Mouse (Mus musculus) embryonic facial prominence, embryonic 12.5 days (tissue): ENCODE measurements around the gene Uqcr10. TPM values are rescaled to one million over a fixed set of nuclear protein-coding genes. Genes with fewer than 3 reads are reported as not detected.
A peak's percentile ranks its signal among the peaks of the same experiment; 100 is the strongest.

Source experiments
- ATAC-seq: fragments of 200-750 bp; cut with Nextera tagmentation; 2 replicates; pipeline ENCODE4 v1.8.0; 2017; ENCODE audit not compliant: insufficient number of reproducible peaks, insufficient read depth, low FRiP score, low TSS enrichment
- H3K27ac ChIP-seq: fragments of 300-500 bp; sonication (generic); 2 replicates; pipeline ENCODE4 v1.5.1; 2016; ENCODE audit warnings: mild to moderate bottlenecking
- H3K27me3 ChIP-seq: fragments of 300-500 bp; sonication (generic); 2 replicates; pipeline ENCODE4 v1.6.1; 2016; ENCODE audit warnings: mild to moderate bottlenecking, moderate library complexity
- H3K36me3 ChIP-seq: fragments of 300-500 bp; sonication (generic); 2 replicates; pipeline ENCODE4 v1.6.1; 2016; ENCODE audit warnings: mild to moderate bottlenecking
- H3K4me1 ChIP-seq: fragments of 300-500 bp; sonication (generic); 2 replicates; pipeline ENCODE4 v1.6.1; 2016
- H3K4me2 ChIP-seq: fragments of 300-500 bp; sonication (generic); replicated peaks from 2 replicates; pipeline ENCODE4 v1.6.1; 2016; ENCODE audit warnings: mild to moderate bottlenecking, moderate library complexity
- H3K4me3 ChIP-seq: fragments of 300-500 bp; sonication (generic); 2 replicates; pipeline ENCODE4 v1.5.1; 2016; ENCODE audit warnings: mild to moderate bottlenecking
- H3K9ac ChIP-seq: fragments of 300-500 bp; sonication (generic); 2 replicates; pipeline ENCODE4 v1.6.1; 2016; ENCODE audit warnings: mild to moderate bottlenecking, moderate library complexity
- H3K9me3 ChIP-seq: fragments of 300-500 bp; sonication (generic); 2 replicates; pipeline ENCODE4 v1.6.1; 2016; ENCODE audit warnings: mild to moderate bottlenecking, moderate library complexity
- WGBS: fragments of 180-500 bp; shearing (Covaris S2); methylation state at CpG from one replicate; pipeline ENCODE4 v1.1.7; 2016; 5-methylcytosine and 5-hydroxymethylcytosine counted together
- polyA plus RNA-seq: library from polyadenylated mRNA; unstranded; fragments of >200 nt; fragmentation: Nextera tagmentation; extraction: Ambion mirVana; gene quantifications from 2 replicates; pipeline ENCODE4 v1.2.1, GENCODE M21; 2016

Uqcr10 gene
- polyA plus RNA-seq, 1 experiment from 2014 or later: 641 TPM

DNA sequence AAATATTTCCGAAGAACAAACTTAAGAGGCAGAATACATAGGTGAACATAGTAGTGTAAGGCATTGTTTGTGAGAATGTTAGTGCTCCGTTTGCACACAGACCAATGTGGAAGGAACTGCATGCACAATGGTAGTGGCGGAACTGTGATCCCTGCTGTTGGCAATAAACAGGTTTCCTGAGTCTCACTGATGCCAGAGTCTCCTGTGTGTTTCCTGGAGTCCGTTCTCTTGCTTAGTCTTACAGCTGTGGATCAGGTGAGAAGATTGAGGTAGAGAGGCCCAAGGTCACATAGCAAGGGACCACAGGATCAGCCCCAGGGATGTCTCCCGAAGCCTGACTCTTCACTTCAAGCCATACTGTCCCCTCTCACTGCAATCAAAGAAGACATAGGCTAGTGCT lies 18.6 kb downstream of the Uqcr10 start:
- no peak overlapping the region for H3K4me3 ChIP-seq
- no peaks in the 10 kb centered on the region for H3K4me1 ChIP-seq
- peaks cover 38% of the 10 kb centered on the region for H3K36me3 ChIP-seq
- no peak overlapping the region for H3K4me2 ChIP-seq
- H3K9ac ChIP-seq: no peak overlapping the region
- no peak overlapping the region for H3K27ac ChIP-seq
- WGBS: 85% methylated on average over 5 of the region's 5 CpGs
- no peaks in the 10 kb centered on the region for H3K27me3 ChIP-seq
- H3K9me3 ChIP-seq: no peaks in the 10 kb centered on the region
- no peak for ATAC-seq

DNA sequence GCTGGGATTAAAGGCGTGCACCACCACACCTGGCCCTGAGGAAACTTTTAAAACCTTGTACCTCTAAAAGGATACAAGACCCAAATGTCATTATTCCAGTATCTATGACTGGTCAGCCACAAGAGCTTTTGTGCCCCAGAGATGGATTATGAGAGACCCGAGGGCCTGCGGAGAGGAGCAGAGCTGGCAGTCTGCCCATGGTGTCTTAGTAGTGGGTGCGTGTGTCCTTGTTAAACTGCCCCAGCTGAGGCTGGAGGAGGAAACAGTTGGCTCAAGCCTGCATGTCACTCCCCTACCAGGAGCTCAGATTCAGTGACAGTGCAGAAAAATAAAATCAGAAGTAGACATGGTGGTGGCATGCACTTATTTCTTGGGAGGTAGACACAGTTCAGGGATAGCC lies 19.1 kb downstream of the Uqcr10 start:
- H3K4me2 ChIP-seq: no peak overlapping the region
- no peak overlapping the region for H3K9ac ChIP-seq
- no peak overlapping the region for H3K4me3 ChIP-seq
- H3K36me3 ChIP-seq: peaks cover 38% of the 10 kb centered on the region
- no peaks in the 10 kb centered on the region for H3K27me3 ChIP-seq
- ATAC-seq: no peak
- WGBS: 81% methylated on average over 4 of the region's 4 CpGs
- H3K4me1 ChIP-seq: 0 out of 2 replicates have a peak, but pooled peaks cover 2% of the 10 kb centered on the region
- H3K9me3 ChIP-seq: no peaks in the 10 kb centered on the region
- H3K27ac ChIP-seq: no peak overlapping the region

DNA sequence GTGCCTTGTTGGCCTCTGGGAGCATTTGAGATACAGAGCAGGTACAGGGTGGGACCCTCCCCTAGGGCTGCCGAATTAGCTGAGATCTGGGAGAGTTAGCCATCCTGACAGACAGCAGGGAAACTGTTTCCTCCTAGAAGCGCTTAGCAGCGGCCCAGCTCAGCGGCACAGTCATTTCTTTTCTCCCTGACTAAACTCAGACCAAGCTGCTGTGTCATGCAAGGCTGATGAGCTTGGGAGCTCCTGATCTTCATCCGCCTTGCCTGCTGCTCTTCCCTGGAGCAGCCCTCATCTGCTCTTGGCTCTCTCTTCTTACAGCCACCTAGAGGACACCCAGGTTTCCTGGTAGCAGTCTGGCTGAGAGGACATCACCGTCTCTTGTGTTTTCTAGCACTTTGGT lies 20.0 kb downstream of the Uqcr10 start:
- Histone ChIP-seq H3K27me3 (no peaks in the 10 kb centered on the region), H3K27ac (no peak overlapping the region), H3K4me1 (peaks cover 6% of the 10 kb centered on the region), H3K36me3 (peaks cover 46% of the 10 kb centered on the region), H3K4me2 (no peak overlapping the region), H3K9me3 (no peaks in the 10 kb centered on the region), H3K4me3 (no peak overlapping the region), H3K9ac (no peak overlapping the region)
- 78% methylated on average over 6 of the region's 6 CpGs for WGBS
- no peak for ATAC-seq

DNA sequence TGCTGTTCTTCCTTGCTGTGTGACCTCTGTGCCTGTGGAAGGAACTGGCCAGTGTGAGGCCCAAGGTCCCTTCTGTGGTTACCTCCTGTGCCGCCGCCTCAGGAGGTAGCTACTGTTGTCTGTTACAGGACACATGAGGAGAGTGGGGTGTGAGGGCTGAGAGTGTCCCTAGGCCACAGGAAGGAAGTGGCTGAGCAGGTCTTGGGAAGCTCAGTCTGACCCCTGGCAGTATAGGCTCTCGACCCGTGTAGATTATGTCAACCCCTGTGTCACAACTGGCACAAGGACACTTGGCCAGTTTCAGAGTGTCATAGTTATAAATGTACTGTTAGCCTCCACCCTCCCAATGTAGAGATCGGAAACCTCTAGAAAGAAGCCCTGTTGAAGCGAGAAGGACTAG lies 20.6 kb downstream of the Uqcr10 start:
- Histone ChIP-seq H3K4me1 (peaks cover 13% of the 10 kb centered on the region), H3K9ac (no peak overlapping the region), H3K36me3 (peaks cover 47% of the 10 kb centered on the region), H3K4me3 (no peak overlapping the region), H3K4me2 (no peak overlapping the region), H3K9me3 (no peaks in the 10 kb centered on the region), H3K27ac (no peak overlapping the region), H3K27me3 (no peaks in the 10 kb centered on the region)
- WGBS: 86% methylated on average over 6 of the region's 6 CpGs
- ATAC-seq: no peak

DNA sequence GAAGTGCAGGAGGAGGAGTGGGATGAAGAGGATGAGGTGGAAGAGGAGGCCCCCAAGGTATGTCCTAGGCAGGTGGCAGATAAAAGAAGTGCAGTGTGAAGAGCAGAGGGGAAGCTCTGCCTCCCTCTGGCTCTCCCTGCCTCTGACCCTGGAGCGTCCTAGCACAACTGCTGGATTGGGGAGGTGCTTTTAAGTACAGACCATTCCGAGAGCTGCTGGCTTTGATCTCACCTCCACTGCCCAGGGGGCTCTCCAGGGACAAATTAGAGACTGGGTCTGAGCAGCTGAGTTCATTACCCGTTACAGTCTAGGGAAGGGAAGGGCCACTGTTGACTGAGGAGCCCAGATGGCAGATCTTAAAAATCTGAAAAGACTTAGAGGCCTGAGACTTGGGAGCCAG lies 24.0 kb downstream of the Uqcr10 start:
- Histone ChIP-seq H3K4me3 (no peak overlapping the region), H3K36me3 (peaks cover 69% of the 10 kb centered on the region), H3K4me2 (no peak overlapping the region), H3K9me3 (no peaks in the 10 kb centered on the region), H3K9ac (no peak overlapping the region), H3K27me3 (no peaks in the 10 kb centered on the region), H3K27ac (0 out of 2 replicates have a peak overlapping the region, but pooled peaks have one; percentile 42), H3K4me1 (peaks cover 15% of the 10 kb centered on the region)
- WGBS: 31% methylated on average over 3 of the region's 3 CpGs
- no peak for ATAC-seq

DNA sequence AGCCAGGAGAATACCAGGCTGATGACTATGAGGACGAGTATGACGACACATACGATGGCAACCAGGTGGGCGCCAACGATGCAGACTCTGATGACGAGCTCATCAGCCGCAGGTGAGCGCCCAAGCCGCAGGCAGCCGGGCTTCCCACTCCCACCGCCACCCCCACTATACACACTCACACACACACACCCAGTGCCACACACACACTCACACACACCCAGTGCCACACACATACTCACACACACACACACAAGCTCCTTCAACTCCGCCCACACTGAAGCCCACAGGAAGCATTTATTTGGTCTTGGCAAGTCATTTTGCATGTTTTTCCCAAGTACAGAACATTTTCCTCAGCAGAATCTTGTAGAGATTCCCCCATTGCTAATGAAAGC lies 24.7 kb downstream of the Uqcr10 start:
- Histone ChIP-seq H3K9ac (no peak overlapping the region), H3K27ac (peak overlapping the region; percentile 42), H3K36me3 (peaks cover 72% of the 10 kb centered on the region), H3K4me1 (peaks cover 15% of the 10 kb centered on the region), H3K27me3 (no peaks in the 10 kb centered on the region), H3K4me2 (no peak overlapping the region), H3K9me3 (no peaks in the 10 kb centered on the region), H3K4me3 (no peak overlapping the region)
- ATAC-seq: no peak
- 87% methylated on average over 12 of the region's 12 CpGs for WGBS

DNA sequence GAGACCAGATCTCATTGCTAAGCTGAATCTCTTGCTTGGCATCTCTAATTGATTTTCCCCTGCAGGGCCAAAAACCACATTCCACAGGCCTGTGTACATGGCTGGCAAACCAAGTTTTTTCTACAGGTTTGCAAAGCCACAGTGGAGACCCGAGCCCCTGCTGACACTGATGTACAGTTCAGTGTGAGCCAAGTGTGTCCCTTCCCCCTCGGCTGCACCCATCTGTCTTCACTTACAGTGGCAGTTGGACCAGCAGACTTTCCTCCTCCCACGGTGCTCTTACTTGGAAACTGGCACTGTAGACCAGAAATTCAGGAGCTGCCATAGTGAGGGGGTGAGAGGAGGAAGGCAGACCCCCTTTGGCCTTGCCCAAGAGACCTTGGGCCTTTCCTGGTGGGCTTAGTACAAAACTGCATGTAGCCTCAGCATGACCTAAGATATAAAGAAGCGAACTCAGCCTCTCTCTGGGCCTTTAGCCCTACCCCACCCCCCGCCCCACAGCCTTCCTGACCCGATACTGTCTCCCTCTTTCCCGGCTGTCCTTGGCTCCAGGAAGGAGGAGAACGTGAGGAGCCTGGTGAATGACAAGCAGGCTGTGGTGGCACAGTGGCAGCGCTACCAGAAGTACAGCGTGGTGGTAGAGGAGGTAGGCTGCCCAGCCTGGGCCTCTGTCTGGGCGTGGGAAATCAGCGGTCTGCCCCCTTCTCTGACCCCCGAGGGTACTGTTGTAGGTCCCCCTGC lies 25.3 kb downstream of the Uqcr10 start:
- H3K4me2 ChIP-seq: no peak overlapping the region
- H3K9ac ChIP-seq: 0 out of 2 replicates have a peak overlapping the region, but pooled peaks have one; percentile 8

DNA sequence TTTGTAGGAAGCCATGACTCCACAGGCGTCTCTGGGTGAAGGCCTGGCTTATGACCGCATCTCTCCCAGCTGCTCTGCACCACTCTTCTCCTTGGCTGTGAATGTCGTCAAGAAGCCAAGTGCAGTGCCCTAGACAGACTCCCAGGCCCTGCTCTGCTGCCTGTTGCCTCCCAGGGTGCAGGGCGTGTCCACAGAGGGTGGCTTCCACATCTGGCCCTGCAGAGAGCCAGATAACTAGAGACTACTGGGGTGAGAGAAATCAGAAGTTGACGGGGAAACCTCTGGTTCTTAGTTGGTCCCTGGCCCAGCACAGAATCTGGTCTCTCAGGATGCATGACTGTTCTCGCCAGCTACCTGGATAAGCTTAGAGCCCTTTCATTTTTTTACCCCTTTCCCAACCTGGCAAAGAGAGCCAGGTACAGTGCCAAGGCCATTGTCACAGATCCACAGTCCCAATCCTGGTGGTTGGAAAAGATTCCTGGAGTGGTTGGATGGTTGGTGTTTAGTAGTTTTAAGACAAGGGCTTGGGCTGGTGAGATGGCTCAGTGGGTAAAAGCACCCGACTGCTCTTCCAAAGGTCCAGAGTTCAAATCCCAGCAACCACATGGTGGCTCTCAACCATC lies 26.8 kb downstream of the Uqcr10 start:
- Histone ChIP-seq H3K4me3 (no peak overlapping the region), H3K27me3 (no peaks in the 10 kb centered on the region), H3K4me2 (no peak overlapping the region), H3K36me3 (peaks cover 74% of the 10 kb centered on the region), H3K27ac (no peak overlapping the region), H3K9ac (no peak overlapping the region), H3K9me3 (no peaks in the 10 kb centered on the region), H3K4me1 (peaks cover 15% of the 10 kb centered on the region)
- 84% methylated on average over 7 of the region's 7 CpGs for WGBS
- ATAC-seq: no peak

More for the DNA sequence above, 25.3 kb downstream of the Uqcr10 start:
- no peaks in the 10 kb centered on the region for H3K9me3 ChIP-seq
- 66% methylated on average over 13 of the region's 13 CpGs for WGBS
- peaks cover 15% of the 10 kb centered on the region for H3K4me1 ChIP-seq
- peaks cover 74% of the 10 kb centered on the region for H3K36me3 ChIP-seq
- no peaks in the 10 kb centered on the region for H3K27me3 ChIP-seq
- peak overlapping the region; percentile 42 for H3K27ac ChIP-seq
- ATAC-seq: no peak
- H3K4me3 ChIP-seq: no peak overlapping the region

DNA sequence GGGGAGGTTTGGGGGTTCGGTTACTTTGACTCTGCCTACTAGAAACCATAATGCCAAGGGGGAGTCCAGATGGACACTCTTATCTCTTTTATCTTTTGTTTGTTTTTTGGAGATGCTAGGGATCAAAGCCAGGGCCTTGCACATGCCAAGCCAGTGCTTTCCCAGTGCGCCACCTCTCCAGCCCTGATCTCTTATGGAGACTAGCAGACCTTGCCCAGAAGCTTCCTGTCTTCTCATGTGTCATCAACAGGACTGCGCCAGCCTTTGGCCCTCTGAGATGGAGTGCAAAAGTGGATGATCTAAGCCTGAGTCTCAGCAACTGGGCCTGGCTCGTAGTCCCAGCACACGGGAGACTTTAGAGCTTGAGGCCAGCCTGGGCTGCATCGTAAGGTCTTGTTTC lies 28.4 kb downstream of the Uqcr10 start:
- Histone ChIP-seq H3K4me3 (no peak overlapping the region), H3K4me2 (no peak overlapping the region), H3K36me3 (peaks cover 66% of the 10 kb centered on the region), H3K27me3 (no peaks in the 10 kb centered on the region), H3K9me3 (no peaks in the 10 kb centered on the region), H3K27ac (no peak overlapping the region), H3K9ac (no peak overlapping the region), H3K4me1 (peaks cover 15% of the 10 kb centered on the region)
- 95% methylated on average over 6 of the region's 6 CpGs for WGBS
- no peak for ATAC-seq

DNA sequence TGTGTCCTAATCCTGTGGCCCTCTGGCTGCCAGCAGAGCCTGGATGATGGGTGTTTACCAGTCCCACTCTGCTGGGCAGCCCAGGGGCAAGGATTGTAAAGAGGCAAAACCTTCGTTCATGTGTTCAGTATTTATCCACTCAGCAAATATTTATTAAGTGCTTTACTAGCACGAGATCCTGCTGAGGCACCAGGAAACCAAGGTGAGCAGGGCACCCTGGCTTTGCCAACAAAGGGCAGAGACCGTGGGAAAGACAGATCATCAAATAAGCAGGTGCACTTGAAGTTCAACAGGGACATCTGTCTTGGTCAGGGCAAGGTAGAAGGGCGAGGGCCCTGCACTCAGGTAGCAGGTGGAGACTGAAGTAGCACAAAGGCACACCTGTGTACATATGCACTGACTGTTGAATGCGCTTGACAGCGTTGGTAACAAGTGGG lies 29.0 kb downstream of the Uqcr10 start:
- H3K27me3 ChIP-seq: no peaks in the 10 kb centered on the region
- no peak for ATAC-seq
- H3K9me3 ChIP-seq: no peaks in the 10 kb centered on the region
- H3K4me3 ChIP-seq: no peak overlapping the region
- no peak overlapping the region for H3K27ac ChIP-seq
- WGBS: 90% methylated on average over 6 of the region's 6 CpGs
- no peak overlapping the region for H3K9ac ChIP-seq
- peaks cover 70% of the 10 kb centered on the region for H3K36me3 ChIP-seq
- H3K4me2 ChIP-seq: no peak overlapping the region
- peaks cover 14% of the 10 kb centered on the region for H3K4me1 ChIP-seq

DNA sequence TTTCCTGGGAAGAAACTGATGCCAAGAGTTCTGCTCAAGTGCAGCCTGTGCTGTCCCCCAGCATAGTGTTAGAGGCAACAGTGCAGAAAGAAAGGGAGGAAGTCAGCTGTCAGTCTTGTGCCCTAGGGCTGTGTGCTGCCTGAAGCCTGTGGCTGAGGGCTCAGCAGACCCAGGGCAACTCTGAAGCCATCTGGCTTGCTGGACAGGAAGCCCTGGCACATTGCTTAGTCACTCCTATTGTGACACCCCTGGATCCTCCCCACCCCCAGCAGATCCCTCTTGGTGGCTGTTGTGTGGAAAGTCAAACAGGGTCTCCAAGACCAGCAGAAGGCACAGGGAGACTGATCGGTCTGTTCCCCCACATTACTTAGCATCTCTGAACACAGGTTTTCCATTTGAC lies 29.5 kb downstream of the Uqcr10 start:
- Histone ChIP-seq H3K27ac (no peak overlapping the region), H3K9me3 (no peaks in the 10 kb centered on the region), H3K4me1 (peaks cover 12% of the 10 kb centered on the region), H3K27me3 (no peaks in the 10 kb centered on the region), H3K4me3 (no peak overlapping the region), H3K9ac (no peak overlapping the region), H3K36me3 (peaks cover 67% of the 10 kb centered on the region), H3K4me2 (no peak overlapping the region)
- no peak for ATAC-seq
- 92% methylated on average over 1 of the region's 1 CpGs for WGBS

DNA sequence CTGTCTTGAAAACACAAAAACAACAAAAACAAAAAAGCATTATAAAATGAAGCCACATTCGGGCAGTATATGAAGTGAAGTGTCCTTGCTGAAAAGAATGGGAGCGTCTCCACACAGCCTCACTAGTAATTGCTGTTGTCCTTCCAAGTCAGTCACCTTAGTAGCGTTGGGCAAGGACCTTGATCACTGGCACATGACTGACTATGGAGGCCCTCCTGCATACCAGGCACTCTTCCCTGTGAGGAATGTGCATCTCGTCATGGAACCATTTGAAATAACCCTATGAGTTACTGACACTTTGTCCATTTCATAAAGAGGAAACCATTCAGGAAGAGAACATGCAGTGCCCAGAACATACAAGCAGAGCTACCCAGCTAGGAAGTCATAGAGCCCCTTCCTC lies 32.4 kb downstream of the Uqcr10 start:
- Histone ChIP-seq H3K4me2 (no peak overlapping the region), H3K9ac (no peak overlapping the region), H3K4me1 (no peaks in the 10 kb centered on the region), H3K27me3 (no peaks in the 10 kb centered on the region), H3K27ac (no peak overlapping the region), H3K9me3 (no peaks in the 10 kb centered on the region), H3K4me3 (no peak overlapping the region), H3K36me3 (peaks cover 56% of the 10 kb centered on the region)
- no peak for ATAC-seq
- WGBS: 88% methylated on average over 4 of the region's 4 CpGs
